Mouse (Mus musculus): Measurements from ENCODE around the gene Sarm1. TPM values are rescaled to one million over a fixed set of nuclear protein-coding genes. Genes with fewer than 3 reads are reported as not detected.

The Sarm1 gene
- polyA plus RNA-seq, 1 experiment from 2014 or later, result 4.0 TPM

- WGBS, result 62% methylated on average over 13 of the region's 13 CpGs
- no peaks in the 10 kb centered on the region for H3K27me3 ChIP-seq (replicated peaks; ENCODE audit: control insufficient read depth, insufficient read depth, low read length)
- no peak overlapping the region for H3K9ac ChIP-seq (ENCODE audit: low read depth, low read length)
- H3K9me3 ChIP-seq (ENCODE audit: control insufficient read depth, low read length), result peaks cover 4% of the 10 kb centered on the region; the same call in 1 of the 2 replicates
- no peak overlapping the region for H3K27ac ChIP-seq (replicated peaks; ENCODE audit: low read depth, low read length)
- ATAC-seq (ENCODE audit: low read depth) (no peak), DNase-seq (ENCODE audit: low spot score) (no peak)
- no peaks in the 10 kb centered on the region for H3K36me3 ChIP-seq (ENCODE audit: control insufficient read depth, insufficient read depth, low read length)
- no peak overlapping the region for H3K4me3 ChIP-seq (ENCODE audit: low read depth, low read length)
- no peak overlapping the region for H3K4me2 ChIP-seq (ENCODE audit: low read depth, low read length)
- peaks cover 10% of the 10 kb centered on the region for H3K4me1 ChIP-seq (ENCODE audit: control insufficient read depth, insufficient read depth, low read length)
Observed at GRCm38 (mm10) chr11:78463286-78464036, 34.1 kb downstream of the Sarm1 start.

- H3K4me2 ChIP-seq (ENCODE audit: low read depth, low read length), result no peak overlapping the region
- 76% methylated on average over 5 of the region's 5 CpGs for WGBS
- DNase-seq (ENCODE audit: low spot score), result no peak
Observed at GRCm38 (mm10) chr11:78462669-78463068, 34.9 kb downstream of the Sarm1 start.

GRCm38 (mm10) chr11:78461894-78462293 is 35.7 kb downstream of the Sarm1 start:
- WGBS, result 79% methylated on average over 1 of the region's 1 CpGs
- ATAC-seq (ENCODE audit: low read depth) (no peak), DNase-seq (ENCODE audit: low spot score) (no peak)
- Histone ChIP-seq H3K36me3 (ENCODE audit: control insufficient read depth, insufficient read depth, low read length) (no peaks in the 10 kb centered on the region), H3K4me3 (ENCODE audit: low read depth, low read length) (no peak overlapping the region), H3K9ac (ENCODE audit: low read depth, low read length) (no peak overlapping the region), H3K9me3 (ENCODE audit: control insufficient read depth, low read length) (peaks cover 4% of the 10 kb centered on the region; the same call in 1 of the 2 replicates), H3K27ac (replicated peaks; ENCODE audit: low read depth, low read length) (no peak overlapping the region), H3K4me2 (ENCODE audit: low read depth, low read length) (no peak overlapping the region), H3K4me1 (ENCODE audit: control insufficient read depth, insufficient read depth, low read length) (peaks cover 10% of the 10 kb centered on the region), H3K27me3 (replicated peaks; ENCODE audit: control insufficient read depth, insufficient read depth, low read length) (no peaks in the 10 kb centered on the region)

More at GRCm38 (mm10) chr11:78462669-78463068, 34.9 kb downstream of the Sarm1 start:
- H3K4me3 ChIP-seq (ENCODE audit: low read depth, low read length), result no peak overlapping the region
- H3K36me3 ChIP-seq (ENCODE audit: control insufficient read depth, insufficient read depth, low read length), result no peaks in the 10 kb centered on the region
- no peak overlapping the region for H3K9ac ChIP-seq (ENCODE audit: low read depth, low read length)
- no peak for ATAC-seq (ENCODE audit: low read depth)
- H3K27ac ChIP-seq (replicated peaks; ENCODE audit: low read depth, low read length), result no peak overlapping the region
- no peaks in the 10 kb centered on the region for H3K27me3 ChIP-seq (replicated peaks; ENCODE audit: control insufficient read depth, insufficient read depth, low read length)
- H3K9me3 ChIP-seq (ENCODE audit: control insufficient read depth, low read length), result peaks cover 4% of the 10 kb centered on the region; the same call in 1 of the 2 replicates
- peaks cover 10% of the 10 kb centered on the region for H3K4me1 ChIP-seq (ENCODE audit: control insufficient read depth, insufficient read depth, low read length)

GRCm38 (mm10) chr11:78458740-78459139 is 38.8 kb downstream of the Sarm1 start:
- no peak overlapping the region for H3K9ac ChIP-seq (ENCODE audit: low read depth, low read length)
- WGBS, result 78% methylated on average over 17 of the region's 17 CpGs
- no peak overlapping the region for H3K4me2 ChIP-seq (ENCODE audit: low read depth, low read length)
- H3K27ac ChIP-seq (replicated peaks; ENCODE audit: low read depth, low read length), result no peak overlapping the region
- no peaks in the 10 kb centered on the region for H3K27me3 ChIP-seq (replicated peaks; ENCODE audit: control insufficient read depth, insufficient read depth, low read length)
- no peaks in the 10 kb centered on the region for H3K4me1 ChIP-seq (ENCODE audit: control insufficient read depth, insufficient read depth, low read length)
- peaks cover 4% of the 10 kb centered on the region; the same call in 1 of the 2 replicates for H3K9me3 ChIP-seq (ENCODE audit: control insufficient read depth, low read length)
- H3K36me3 ChIP-seq (ENCODE audit: control insufficient read depth, insufficient read depth, low read length), result no peaks in the 10 kb centered on the region
- no peak for ATAC-seq (ENCODE audit: low read depth)
- H3K4me3 ChIP-seq (ENCODE audit: low read depth, low read length), result no peak overlapping the region
- DNase-seq (ENCODE audit: low spot score), result no peak

- no peak overlapping the region for H3K27ac ChIP-seq (replicated peaks; ENCODE audit: low read depth, low read length)
- DNase-seq (ENCODE audit: low spot score), result peak; percentile 14
- no peak for ATAC-seq (ENCODE audit: low read depth)
- no peak overlapping the region for H3K4me3 ChIP-seq (ENCODE audit: low read depth, low read length)
- no peak overlapping the region for H3K9ac ChIP-seq (ENCODE audit: low read depth, low read length)
- H3K4me2 ChIP-seq (ENCODE audit: low read depth, low read length), result no peak overlapping the region
- no peaks in the 10 kb centered on the region for H3K27me3 ChIP-seq (replicated peaks; ENCODE audit: control insufficient read depth, insufficient read depth, low read length)
- H3K36me3 ChIP-seq (ENCODE audit: control insufficient read depth, insufficient read depth, low read length), result no peaks in the 10 kb centered on the region
- no peaks in the 10 kb centered on the region for H3K9me3 ChIP-seq (ENCODE audit: control insufficient read depth, low read length)
- 34% methylated on average over 5 of the region's 5 CpGs for WGBS
- H3K4me1 ChIP-seq (ENCODE audit: control insufficient read depth, insufficient read depth, low read length), result no peaks in the 10 kb centered on the region
Observed at GRCm38 (mm10) chr11:78455308-78455707, 42.2 kb downstream of the Sarm1 start.

GRCm38 (mm10) chr11:78454276-78454675 is 43.3 kb downstream of the Sarm1 start:
- no peaks in the 10 kb centered on the region for H3K27me3 ChIP-seq (replicated peaks; ENCODE audit: control insufficient read depth, insufficient read depth, low read length)
- DNase-seq (ENCODE audit: low spot score) (no peak), ATAC-seq (ENCODE audit: low read depth) (no peak)
- no peak overlapping the region for H3K4me2 ChIP-seq (ENCODE audit: low read depth, low read length)
- no peak overlapping the region for H3K9ac ChIP-seq (ENCODE audit: low read depth, low read length)
- WGBS, result 76% methylated on average over 7 of the region's 7 CpGs
- no peaks in the 10 kb centered on the region for H3K9me3 ChIP-seq (ENCODE audit: control insufficient read depth, low read length)
- no peak overlapping the region for H3K4me3 ChIP-seq (ENCODE audit: low read depth, low read length)
- no peaks in the 10 kb centered on the region for H3K36me3 ChIP-seq (ENCODE audit: control insufficient read depth, insufficient read depth, low read length)
- no peaks in the 10 kb centered on the region for H3K4me1 ChIP-seq (ENCODE audit: control insufficient read depth, insufficient read depth, low read length)
- H3K27ac ChIP-seq (replicated peaks; ENCODE audit: low read depth, low read length), result no peak overlapping the region

- 10% methylated on average over 4 of the region's 4 CpGs for WGBS
Observed at GRCm38 (mm10) chr11:78453675-78454074, 43.9 kb downstream of the Sarm1 start.

GRCm38 (mm10) chr11:78450337-78450736 is 47.2 kb downstream of the Sarm1 start:
- no peak for DNase-seq (ENCODE audit: low spot score)
- Histone ChIP-seq H3K4me2 (ENCODE audit: low read depth, low read length) (no peak overlapping the region), H3K4me3 (ENCODE audit: low read depth, low read length) (no peak overlapping the region), H3K27me3 (replicated peaks; ENCODE audit: control insufficient read depth, insufficient read depth, low read length) (no peaks in the 10 kb centered on the region), H3K36me3 (ENCODE audit: control insufficient read depth, insufficient read depth, low read length) (no peaks in the 10 kb centered on the region), H3K9me3 (ENCODE audit: control insufficient read depth, low read length) (no peaks in the 10 kb centered on the region), H3K27ac (replicated peaks; ENCODE audit: low read depth, low read length) (no peak overlapping the region), H3K9ac (ENCODE audit: low read depth, low read length) (no peak overlapping the region), H3K4me1 (ENCODE audit: control insufficient read depth, insufficient read depth, low read length) (no peaks in the 10 kb centered on the region)
- ATAC-seq (ENCODE audit: low read depth), result no peak
- 40% methylated on average over 2 of the region's 2 CpGs for WGBS

More at GRCm38 (mm10) chr11:78453675-78454074, 43.9 kb downstream of the Sarm1 start:
- Histone ChIP-seq H3K9me3 (ENCODE audit: control insufficient read depth, low read length) (no peaks in the 10 kb centered on the region), H3K36me3 (ENCODE audit: control insufficient read depth, insufficient read depth, low read length) (no peaks in the 10 kb centered on the region), H3K27me3 (replicated peaks; ENCODE audit: control insufficient read depth, insufficient read depth, low read length) (no peaks in the 10 kb centered on the region), H3K4me2 (ENCODE audit: low read depth, low read length) (no peak overlapping the region), H3K27ac (replicated peaks; ENCODE audit: low read depth, low read length) (no peak overlapping the region), H3K4me3 (ENCODE audit: low read depth, low read length) (no peak overlapping the region), H3K4me1 (ENCODE audit: control insufficient read depth, insufficient read depth, low read length) (no peaks in the 10 kb centered on the region), H3K9ac (ENCODE audit: low read depth, low read length) (no peak overlapping the region)
- DNase-seq (ENCODE audit: low spot score) (peak; percentile 61), ATAC-seq (ENCODE audit: low read depth) (no peak)

- H3K36me3 ChIP-seq (ENCODE audit: control insufficient read depth, insufficient read depth, low read length), result no peaks in the 10 kb centered on the region
- no peaks in the 10 kb centered on the region for H3K27me3 ChIP-seq (replicated peaks; ENCODE audit: control insufficient read depth, insufficient read depth, low read length)
- H3K9me3 ChIP-seq (ENCODE audit: control insufficient read depth, low read length), result no peaks in the 10 kb centered on the region
- H3K4me2 ChIP-seq (ENCODE audit: low read depth, low read length), result no peak overlapping the region
- H3K4me1 ChIP-seq (ENCODE audit: control insufficient read depth, insufficient read depth, low read length), result no peaks in the 10 kb centered on the region
- DNase-seq (ENCODE audit: low spot score), result no peak
- no peak overlapping the region for H3K9ac ChIP-seq (ENCODE audit: low read depth, low read length)
- no peak overlapping the region for H3K4me3 ChIP-seq (ENCODE audit: low read depth, low read length)
- 85% methylated on average over 1 of the region's 1 CpGs for whole genome bisulfite sequencing
- no peak overlapping the region for H3K27ac ChIP-seq (replicated peaks; ENCODE audit: low read depth, low read length)
- ATAC-seq (ENCODE audit: low read depth), result no peak
Observed at GRCm38 (mm10) chr11:78448242-78448641, 49.3 kb downstream of the Sarm1 start.

All from embryonic facial prominence, embryonic 14.5 days (tissue).